Mouse (Mus musculus): ENCODE measurements at regions not wholly inside any gene's neighbourhood (a gene's known extent, or its start where the extent isn't known, plus 50 kb on each side); places are given as distances from the start of the nearest gene placed in this dataset.
"Not testable (repeated sequence)": the region's sequence is repeated elsewhere in the genome, so short reads cannot be mapped to it uniquely, and the experiment has no call there.

DNA sequence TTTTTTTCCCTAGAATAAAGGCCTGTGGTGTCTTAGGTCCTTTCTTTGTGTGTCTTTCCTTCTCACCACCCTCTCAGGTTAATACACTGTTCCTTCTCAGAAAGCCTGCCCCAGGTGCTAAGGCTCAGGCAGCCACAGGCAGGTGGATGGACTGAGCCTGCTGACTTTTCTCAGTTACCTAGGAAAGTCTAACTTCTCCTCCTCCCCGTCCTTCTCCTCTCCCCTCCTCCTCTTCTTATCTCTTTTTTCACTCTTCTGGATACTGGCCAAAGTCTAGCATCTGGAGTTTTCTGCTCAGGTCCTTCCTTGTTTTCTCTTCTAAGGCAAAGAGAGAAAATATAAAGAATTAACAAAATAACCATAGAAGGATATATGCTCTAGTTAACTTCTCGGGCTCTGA is 260.5 kb downstream of the Dad1 start:
- no peak for DNase-seq (ENCODE audit: low spot score)

DNA sequence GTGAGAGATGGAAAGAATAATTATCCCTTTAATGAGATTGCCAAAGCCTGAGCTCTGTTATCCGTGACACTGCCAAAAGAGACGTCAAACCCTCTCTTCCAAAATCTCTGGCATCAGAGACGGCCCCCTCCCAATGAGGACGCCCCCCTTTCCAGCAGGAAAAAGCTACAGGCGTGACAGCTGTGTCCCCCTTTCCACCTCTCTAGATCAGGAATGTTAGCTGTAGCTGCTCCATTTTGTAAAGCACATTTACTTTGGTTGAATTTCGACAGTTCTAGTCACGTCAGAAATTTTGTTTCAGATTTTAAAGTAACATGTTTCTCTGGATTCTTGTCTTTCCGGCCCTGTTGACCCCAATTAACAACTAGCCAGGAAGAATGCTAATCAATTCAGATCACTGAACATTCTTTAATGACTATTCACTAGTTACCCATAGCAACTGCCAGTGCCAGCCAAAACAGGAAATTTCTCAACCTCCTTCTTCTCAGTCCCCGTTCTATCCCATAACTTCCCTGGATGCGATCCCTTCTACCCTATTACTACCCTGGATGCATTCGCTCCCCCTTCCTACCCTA is 261.1 kb downstream of the Dad1 start:
- no peak for DNase-seq (ENCODE audit: low spot score)

- no peak for DNase-seq (ENCODE audit: low spot score)
These were observed 262.5 kb downstream of the Dad1 start for GRCm38 (mm10) chr14:53991390-53991789.

DNA sequence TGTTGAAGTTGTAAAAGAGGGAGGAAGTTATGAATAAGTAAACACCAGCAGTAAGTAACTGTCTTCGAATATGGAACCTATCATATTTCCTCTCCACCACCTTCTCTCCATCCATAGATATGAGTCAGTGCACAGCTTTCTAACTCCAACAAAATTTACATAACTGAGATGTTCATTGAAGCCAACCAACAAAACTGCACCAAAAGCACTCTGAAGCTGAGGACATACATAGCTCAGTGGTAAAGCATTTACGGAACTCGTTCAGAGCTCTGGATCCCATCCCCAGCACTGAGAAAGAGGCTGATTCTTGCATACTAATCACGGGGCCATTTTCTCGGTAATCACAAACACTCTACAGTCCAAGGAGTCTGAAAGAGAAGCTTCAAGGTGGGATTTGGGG is 273.1 kb downstream of the Dad1 start:
- no peak for DNase-seq (ENCODE audit: low spot score)

- DNase-seq (ENCODE audit: low spot score): not testable (repeated sequence)
These were observed 292.5 kb downstream of the Dad1 start for GRCm38 (mm10) chr14:53961426-53961825.

DNA sequence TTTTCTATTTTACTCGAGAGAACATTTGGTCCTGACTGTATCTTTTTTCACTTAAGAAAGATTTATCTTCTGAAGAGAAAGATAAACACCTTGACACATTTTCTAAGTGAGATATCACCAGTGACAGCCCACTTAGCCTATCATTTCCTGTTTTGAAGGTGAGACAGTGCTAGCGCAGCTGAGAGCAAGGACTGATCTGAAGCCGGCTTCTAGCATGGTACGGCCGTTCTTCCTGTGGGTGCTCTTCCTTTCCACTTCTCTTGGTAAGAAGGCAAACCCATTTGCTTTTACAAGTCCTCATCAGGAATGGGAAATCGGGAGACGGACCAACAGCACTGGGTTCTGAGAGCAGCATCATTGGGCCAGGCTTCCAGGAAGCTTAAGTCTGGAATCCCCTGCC is 293.1 kb downstream of the Dad1 start:
- no peak for DNase-seq (ENCODE audit: low spot score)

DNA sequence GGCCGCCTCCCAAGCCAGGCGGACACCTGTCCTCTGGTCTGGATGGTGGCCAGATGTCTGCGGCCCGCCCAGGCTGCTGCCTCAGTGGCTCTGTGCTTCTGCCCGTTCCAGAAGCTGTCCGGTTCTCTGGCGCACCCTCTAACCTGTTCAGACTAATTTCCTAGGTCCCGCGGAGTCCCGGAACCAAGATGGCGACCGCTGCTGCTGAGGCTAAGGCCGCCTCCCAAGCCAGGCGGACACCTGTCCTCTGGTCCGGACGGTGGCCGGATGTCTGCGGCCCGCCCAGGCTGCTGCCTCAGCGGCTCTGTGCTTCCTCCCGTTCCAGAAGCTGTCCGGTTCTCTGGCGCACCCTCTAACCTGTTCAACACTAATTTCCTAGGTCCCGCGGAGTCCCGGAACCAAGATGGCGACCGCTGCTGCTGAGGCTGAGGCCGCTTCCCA is 318.1 kb downstream of the Dad1 start:
- not testable (repeated sequence) for DNase-seq (ENCODE audit: low spot score)

DNA sequence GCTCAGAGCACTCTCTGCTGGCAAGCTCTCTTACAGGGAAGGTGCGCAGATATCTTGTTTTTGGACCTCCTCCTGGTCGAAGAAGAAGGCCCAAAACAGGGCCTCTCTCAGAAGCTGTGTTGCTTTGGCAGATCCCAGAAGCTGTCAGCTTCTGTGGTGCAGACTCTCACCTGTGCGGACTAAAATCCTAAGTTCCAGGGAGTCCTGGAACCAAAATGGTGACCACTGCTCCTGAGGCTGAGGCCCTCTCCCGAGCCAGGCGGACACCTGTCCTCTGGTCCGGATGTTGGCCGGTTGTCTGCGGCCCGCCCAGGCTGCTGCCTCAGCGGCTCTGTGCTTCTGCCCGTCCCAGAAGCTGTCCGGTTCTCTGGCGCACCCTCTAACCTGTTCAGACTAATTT is 318.6 kb downstream of the Dad1 start:
- DNase-seq (ENCODE audit: low spot score): not testable (repeated sequence)

GRCm38 (mm10) chr14:53910871-53911270 is 343.0 kb downstream of the Dad1 start:
- DNase-seq (ENCODE audit: low spot score): no peak

DNA sequence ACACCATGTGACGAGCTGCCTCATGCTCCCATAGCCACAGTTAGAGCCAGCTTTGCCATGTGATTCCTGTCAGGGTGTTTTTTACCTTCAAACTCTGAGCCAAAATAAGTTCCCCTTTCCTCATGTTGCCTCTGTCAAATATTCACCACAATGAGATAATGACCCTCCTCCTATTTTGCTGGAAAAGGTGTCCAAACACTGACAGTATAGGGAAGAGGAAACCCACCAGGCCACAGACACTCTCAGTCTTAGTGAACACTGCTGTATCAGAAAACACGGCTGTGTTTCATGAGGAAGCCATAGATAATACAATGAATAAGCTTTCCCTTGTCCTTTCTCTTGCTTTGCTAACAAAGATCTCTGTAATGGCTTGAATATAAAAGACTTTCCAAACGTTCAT is 349.3 kb downstream of the Dad1 start:
- no peak for DNase-seq (ENCODE audit: low spot score)

- no peak for DNase-seq (ENCODE audit: low spot score)
These were observed 352.8 kb downstream of the Dad1 start for GRCm38 (mm10) chr14:53901103-53901502.

GRCm38 (mm10) chr14:53881304-53881703 is 372.6 kb downstream of the Dad1 start:
- DNase-seq (ENCODE audit: low spot score): peak; percentile 47

DNA sequence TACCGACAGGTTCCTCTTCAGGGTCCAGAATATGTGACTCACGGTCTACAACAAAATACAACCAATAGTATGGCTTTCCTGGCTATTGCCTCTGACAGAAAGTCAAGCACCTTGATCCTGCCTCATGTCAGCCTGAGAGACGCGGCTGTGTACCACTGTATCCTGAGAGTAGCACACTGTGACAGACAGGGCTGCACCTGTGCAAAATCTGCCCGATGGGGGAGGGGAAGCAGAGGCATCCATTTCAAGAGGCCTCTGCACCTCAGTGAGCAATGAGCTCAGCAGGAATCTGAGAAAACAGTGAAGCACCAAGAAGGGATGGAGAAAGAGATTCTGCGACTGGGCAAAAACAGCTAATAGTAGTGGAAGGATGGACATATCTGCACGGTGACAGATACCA is 377.3 kb downstream of the Dad1 start:
- no peak for DNase-seq (ENCODE audit: low spot score)

GRCm38 (mm10) chr14:53875736-53876135 is 378.2 kb downstream of the Dad1 start:
- DNase-seq (ENCODE audit: low spot score): no peak

GRCm38 (mm10) chr14:53847049-53847448 is 406.9 kb downstream of the Dad1 start:
- DNase-seq (ENCODE audit: low spot score): no peak

DNA sequence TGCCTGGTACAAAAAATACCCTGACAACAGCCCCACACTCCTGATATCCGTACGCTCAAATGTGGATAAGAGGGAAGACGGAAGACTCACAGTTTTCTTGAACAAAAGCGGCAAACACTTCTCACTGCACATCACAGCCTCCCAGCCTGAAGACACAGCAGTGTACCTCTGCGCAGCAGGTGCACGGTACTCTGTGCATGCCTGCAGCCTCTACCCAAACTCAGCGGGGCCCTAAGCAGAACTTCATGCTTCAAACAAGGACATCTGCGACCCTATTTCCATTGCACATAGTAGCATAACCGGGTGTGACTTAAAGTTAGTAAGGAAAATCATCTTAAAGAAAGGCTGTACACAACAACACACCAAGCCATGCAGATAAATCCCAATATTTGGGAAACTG is 408.3 kb downstream of the Dad1 start:
- no peak for DNase-seq (ENCODE audit: low spot score)

- DNase-seq (ENCODE audit: low spot score): no peak
These were observed 421.4 kb downstream of the Dad1 start for GRCm38 (mm10) chr14:53832553-53832952.

DNA sequence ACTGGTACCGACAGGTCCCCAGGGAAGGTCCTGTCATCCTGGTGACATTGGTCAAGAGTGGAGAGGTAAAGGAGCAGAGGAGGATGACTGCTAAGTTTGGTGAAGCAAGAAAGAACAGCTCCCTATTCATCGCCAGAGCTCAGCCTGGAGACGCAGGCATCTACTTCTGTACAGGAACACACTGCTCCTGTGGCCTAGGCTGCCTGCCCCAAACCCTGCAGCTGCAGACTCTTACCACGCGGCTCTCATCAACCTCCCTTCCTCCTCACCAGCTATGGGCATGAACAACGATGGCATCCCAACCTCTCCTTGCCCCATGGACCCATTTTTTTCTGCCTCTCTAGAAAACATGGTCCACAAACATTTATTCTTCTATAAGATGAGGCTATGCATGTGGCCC is 422.3 kb downstream of the Dad1 start:
- DNase-seq (ENCODE audit: low spot score): no peak

DNA sequence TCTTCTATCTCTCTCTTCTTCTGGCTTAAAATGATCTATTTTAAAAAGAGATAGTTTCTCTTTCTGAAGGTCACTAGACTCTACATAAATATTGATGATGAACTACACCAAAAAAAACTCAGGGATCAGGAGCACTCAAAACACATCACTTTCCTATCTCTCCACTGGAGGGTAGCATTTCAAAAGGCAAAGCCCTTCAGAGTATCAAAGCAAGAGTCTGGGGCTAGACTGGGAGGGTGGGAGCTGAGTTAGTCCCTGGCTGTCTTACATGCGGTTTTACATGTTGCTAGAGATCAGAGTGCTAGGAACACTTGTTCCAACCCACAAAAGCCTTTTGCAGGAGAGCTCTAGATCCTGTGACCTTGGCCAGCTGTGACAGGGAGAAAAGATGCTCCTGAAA is 423.2 kb downstream of the Dad1 start:
- DNase-seq (ENCODE audit: low spot score): peak; percentile 8

DNA sequence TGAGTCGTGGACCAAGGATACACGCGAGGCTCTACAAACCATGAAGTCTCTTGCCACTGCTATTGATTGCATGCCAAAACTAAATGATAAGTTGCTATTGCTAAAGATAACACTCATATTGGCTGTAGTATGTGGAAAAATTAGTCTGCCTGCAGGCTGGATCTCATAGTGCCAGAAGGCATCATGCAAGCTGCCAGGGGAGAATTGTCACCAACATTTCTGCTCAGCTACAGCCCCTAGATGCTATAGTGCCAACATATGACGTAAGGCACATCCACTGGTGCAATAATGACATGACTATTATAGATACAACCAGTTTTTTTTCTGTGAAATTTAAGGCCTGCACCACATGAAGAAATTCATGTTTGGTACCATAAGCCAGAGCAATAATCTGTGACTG is 427.1 kb downstream of the Dad1 start:
- no peak for DNase-seq (ENCODE audit: low spot score)

GRCm38 (mm10) chr14:53806231-53806630 is 447.7 kb downstream of the Dad1 start:
- peak; percentile 89 for DNase-seq (ENCODE audit: low spot score)

DNA sequence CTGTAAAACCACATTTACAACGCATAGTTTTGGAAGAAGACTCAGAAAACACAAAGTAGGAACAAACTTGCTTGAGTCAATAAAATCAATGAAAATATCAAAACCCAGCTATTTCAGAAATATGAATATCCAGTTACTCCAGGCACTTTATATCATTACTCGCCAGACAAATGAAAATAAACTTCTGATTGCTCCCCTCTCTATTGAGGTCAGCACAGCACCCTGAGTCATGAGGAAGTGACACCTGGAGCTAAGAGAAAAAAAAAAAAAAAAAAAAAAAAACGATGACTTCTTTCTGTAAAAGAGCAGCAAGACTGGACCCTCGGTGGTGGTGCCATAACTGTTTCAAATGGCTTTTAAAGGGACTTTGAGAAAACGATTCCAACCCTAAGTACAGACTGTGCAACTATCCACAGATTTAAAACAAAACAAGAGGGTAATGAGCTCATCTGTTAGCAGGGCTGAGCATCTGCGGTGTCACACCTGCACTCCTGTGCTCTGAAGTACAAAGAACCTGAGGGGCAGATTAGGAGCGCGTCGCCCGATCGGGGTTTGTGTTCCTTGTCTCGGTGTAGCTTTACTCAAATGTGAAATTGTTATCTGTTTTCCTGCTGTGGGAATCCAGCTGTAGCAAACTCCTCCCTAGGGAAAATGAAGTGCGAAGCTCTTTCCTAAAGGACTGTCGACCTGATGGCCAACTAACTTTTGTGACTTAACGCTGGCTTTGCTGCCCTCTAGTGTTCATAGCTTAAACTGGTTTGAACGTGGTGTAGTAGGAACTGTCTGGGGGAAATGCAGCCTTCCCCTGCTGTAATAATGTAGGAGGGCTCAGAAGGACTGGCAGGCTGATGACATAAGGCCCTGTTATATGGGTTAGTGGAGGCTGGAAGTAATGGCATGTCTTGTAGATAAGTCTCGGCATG is 449.9 kb downstream of the Dad1 start:
- DNase-seq (ENCODE audit: low spot score): peak; percentile 92

- DNase-seq (ENCODE audit: low spot score): no peak
These were observed 451.4 kb downstream of the Dad1 start for GRCm38 (mm10) chr14:53802547-53802946.

All from embryo, embryonic 10.5 days (tissue).